Mouse (Mus musculus) lung, adult 2 months (tissue): ENCODE measurements around the gene Nek9.

Source experiments
- CTCF ChIP-seq: fragments of 200-500 bp; IDR thresholded peaks from 2 replicates; pipeline ENCODE4 v1.5.1; 2011; ENCODE audit warnings: mild to moderate bottlenecking, low read length, control low read depth; ENCODE audit not compliant: insufficient read depth
- POLR2A ChIP-seq: fragments of 200-500 bp; IDR thresholded peaks from 2 replicates; pipeline ENCODE4 v1.6.1; 2011; ENCODE audit warnings: low read depth, mild to moderate bottlenecking, control low read depth, low read length, borderline replicate concordance; ENCODE audit errors: extremely low read depth

DNA sequence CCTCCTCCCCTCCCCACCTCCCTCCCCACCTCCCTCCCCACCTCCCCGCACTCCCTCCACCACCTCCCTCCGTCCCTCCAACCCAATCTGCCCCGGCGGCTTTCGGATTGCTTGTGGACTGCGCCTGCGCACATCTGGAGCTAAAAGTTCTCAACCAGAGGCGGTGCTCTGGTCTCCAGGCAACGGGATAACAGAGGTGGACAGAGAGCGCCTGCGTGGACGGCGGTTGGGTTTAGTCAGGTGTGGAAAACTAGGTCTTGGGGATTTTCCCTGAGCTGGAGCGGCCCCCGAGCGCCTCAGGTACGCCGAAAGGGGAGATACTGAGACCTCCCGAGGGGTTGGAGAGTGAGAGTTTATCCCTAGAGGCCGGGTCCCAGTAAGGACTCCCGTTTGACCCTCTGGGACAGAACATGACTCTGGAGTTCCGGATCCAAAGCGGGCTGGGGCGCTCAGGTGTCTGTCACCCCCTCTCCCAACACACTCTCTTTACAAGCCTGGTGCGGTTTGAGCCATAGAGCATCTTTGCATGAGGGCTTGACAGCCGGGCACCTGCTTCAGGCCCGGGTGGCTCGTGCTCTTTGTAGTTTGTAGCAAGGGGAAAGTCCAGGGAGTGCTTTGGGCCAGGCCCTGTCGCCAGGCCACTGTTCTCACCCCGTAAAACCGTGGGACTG, 50.5 kb downstream of the Nek9 start, which contains the start of gene Zc2hc1c:
- TF ChIP-seq CTCF: no peak
- 0 out of 2 replicates have a peak, but pooled peaks have one; percentile 28 for TF ChIP-seq POLR2A
